Mouse (Mus musculus): ENCODE results near the gene Cdh13. TPM values are rescaled to one million over a fixed set of nuclear protein-coding genes. Genes with fewer than 3 reads are reported as not detected.

Gene Cdh13
- polyA plus RNA-seq, 1 experiment from 2014 or later: 198 TPM

GRCm38 (mm10) chr8:119020781-119021180, 737.2 kb downstream of the Cdh13 start:
- H3K4me2 ChIP-seq (ENCODE audit: low read depth, low read length): no peak overlapping the region
- H3K9ac ChIP-seq (replicated peaks; ENCODE audit: low read depth, low read length): no peak overlapping the region
- H3K4me1 ChIP-seq (ENCODE audit: control insufficient read depth, insufficient read depth, low read length): peaks cover 12% of the 10 kb centered on the region
- H3K36me3 ChIP-seq (ENCODE audit: control insufficient read depth, insufficient read depth, low read length): no peaks in the 10 kb centered on the region
- peak; percentile 74 for ATAC-seq (ENCODE audit: low read depth)
- no peaks in the 10 kb centered on the region for H3K9me3 ChIP-seq (ENCODE audit: control insufficient read depth, low read length)
- WGBS: 15% methylated on average over 11 of the region's 11 CpGs
- no peak overlapping the region for H3K4me3 ChIP-seq (ENCODE audit: low read depth, low read length)
- H3K27ac ChIP-seq (ENCODE audit: low read depth, low read length): peak overlapping the region; percentile 66
- H3K27me3 ChIP-seq (ENCODE audit: control insufficient read depth, insufficient read depth, low read length): no peaks in the 10 kb centered on the region

GRCm38 (mm10) chr8:119021478-119021877, 737.9 kb downstream of the Cdh13 start:
- Histone ChIP-seq H3K9ac (replicated peaks; ENCODE audit: low read depth, low read length) (no peak overlapping the region), H3K36me3 (ENCODE audit: control insufficient read depth, insufficient read depth, low read length) (no peaks in the 10 kb centered on the region), H3K27ac (ENCODE audit: low read depth, low read length) (peak overlapping the region; percentile 66), H3K4me3 (ENCODE audit: low read depth, low read length) (no peak overlapping the region), H3K27me3 (ENCODE audit: control insufficient read depth, insufficient read depth, low read length) (no peaks in the 10 kb centered on the region), H3K4me1 (ENCODE audit: control insufficient read depth, insufficient read depth, low read length) (peaks cover 12% of the 10 kb centered on the region), H3K9me3 (ENCODE audit: control insufficient read depth, low read length) (no peaks in the 10 kb centered on the region), H3K4me2 (ENCODE audit: low read depth, low read length) (no peak overlapping the region)
- WGBS: 76% methylated on average over 11 of the region's 11 CpGs
- no peak for ATAC-seq (ENCODE audit: low read depth)

GRCm38 (mm10) chr8:119022301-119022870, 738.9 kb downstream of the Cdh13 start:
- Histone ChIP-seq H3K9me3 (ENCODE audit: control insufficient read depth, low read length) (no peaks in the 10 kb centered on the region), H3K4me2 (ENCODE audit: low read depth, low read length) (no peak overlapping the region), H3K4me3 (ENCODE audit: low read depth, low read length) (no peak overlapping the region), H3K9ac (replicated peaks; ENCODE audit: low read depth, low read length) (no peak overlapping the region), H3K36me3 (ENCODE audit: control insufficient read depth, insufficient read depth, low read length) (no peaks in the 10 kb centered on the region), H3K27me3 (ENCODE audit: control insufficient read depth, insufficient read depth, low read length) (no peaks in the 10 kb centered on the region), H3K4me1 (ENCODE audit: control insufficient read depth, insufficient read depth, low read length) (peaks cover 12% of the 10 kb centered on the region), H3K27ac (ENCODE audit: low read depth, low read length) (peak overlapping the region; percentile 11; the same call in 1 of the 2 replicates)
- ATAC-seq (ENCODE audit: low read depth): no peak
- WGBS: 61% methylated on average over 9 of the region's 9 CpGs

GRCm38 (mm10) chr8:119033398-119033797, 749.9 kb downstream of the Cdh13 start:
- WGBS: 89% methylated on average over 11 of the region's 11 CpGs
- no peak overlapping the region for H3K27ac ChIP-seq (ENCODE audit: low read depth, low read length)
- H3K9ac ChIP-seq (replicated peaks; ENCODE audit: low read depth, low read length): no peak overlapping the region
- H3K4me3 ChIP-seq (ENCODE audit: low read depth, low read length): no peak overlapping the region
- H3K4me1 ChIP-seq (ENCODE audit: control insufficient read depth, insufficient read depth, low read length): no peaks in the 10 kb centered on the region
- no peaks in the 10 kb centered on the region for H3K9me3 ChIP-seq (ENCODE audit: control insufficient read depth, low read length)
- H3K27me3 ChIP-seq (ENCODE audit: control insufficient read depth, insufficient read depth, low read length): no peaks in the 10 kb centered on the region
- no peak overlapping the region for H3K4me2 ChIP-seq (ENCODE audit: low read depth, low read length)
- ATAC-seq (ENCODE audit: low read depth): no peak
- H3K36me3 ChIP-seq (ENCODE audit: control insufficient read depth, insufficient read depth, low read length): no peaks in the 10 kb centered on the region

GRCm38 (mm10) chr8:119034037-119034436, 750.5 kb downstream of the Cdh13 start:
- Histone ChIP-seq H3K27me3 (ENCODE audit: control insufficient read depth, insufficient read depth, low read length) (no peaks in the 10 kb centered on the region), H3K36me3 (ENCODE audit: control insufficient read depth, insufficient read depth, low read length) (no peaks in the 10 kb centered on the region), H3K4me3 (ENCODE audit: low read depth, low read length) (no peak overlapping the region), H3K9ac (replicated peaks; ENCODE audit: low read depth, low read length) (no peak overlapping the region), H3K4me2 (ENCODE audit: low read depth, low read length) (no peak overlapping the region), H3K27ac (ENCODE audit: low read depth, low read length) (no peak overlapping the region), H3K4me1 (ENCODE audit: control insufficient read depth, insufficient read depth, low read length) (no peaks in the 10 kb centered on the region), H3K9me3 (ENCODE audit: control insufficient read depth, low read length) (no peaks in the 10 kb centered on the region)
- ATAC-seq (ENCODE audit: low read depth): no peak
- WGBS: 91% methylated on average over 3 of the region's 3 CpGs

GRCm38 (mm10) chr8:119035126-119035525, 751.6 kb downstream of the Cdh13 start:
- 72% methylated on average over 7 of the region's 7 CpGs for WGBS
- no peak overlapping the region for H3K4me2 ChIP-seq (ENCODE audit: low read depth, low read length)
- no peak overlapping the region for H3K27ac ChIP-seq (ENCODE audit: low read depth, low read length)
- H3K9ac ChIP-seq (replicated peaks; ENCODE audit: low read depth, low read length): no peak overlapping the region
- no peak overlapping the region for H3K4me3 ChIP-seq (ENCODE audit: low read depth, low read length)
- H3K27me3 ChIP-seq (ENCODE audit: control insufficient read depth, insufficient read depth, low read length): no peaks in the 10 kb centered on the region
- H3K4me1 ChIP-seq (ENCODE audit: control insufficient read depth, insufficient read depth, low read length): no peaks in the 10 kb centered on the region
- no peaks in the 10 kb centered on the region for H3K9me3 ChIP-seq (ENCODE audit: control insufficient read depth, low read length)
- ATAC-seq (ENCODE audit: low read depth): no peak
- no peaks in the 10 kb centered on the region for H3K36me3 ChIP-seq (ENCODE audit: control insufficient read depth, insufficient read depth, low read length)

GRCm38 (mm10) chr8:119037571-119037970, 754.0 kb downstream of the Cdh13 start:
- no peak overlapping the region for H3K27ac ChIP-seq (ENCODE audit: low read depth, low read length)
- no peak overlapping the region for H3K9ac ChIP-seq (replicated peaks; ENCODE audit: low read depth, low read length)
- no peak overlapping the region for H3K4me2 ChIP-seq (ENCODE audit: low read depth, low read length)
- no peak overlapping the region for H3K4me3 ChIP-seq (ENCODE audit: low read depth, low read length)
- no peak for ATAC-seq (ENCODE audit: low read depth)
- WGBS: 88% methylated on average over 11 of the region's 11 CpGs
- H3K27me3 ChIP-seq (ENCODE audit: control insufficient read depth, insufficient read depth, low read length): no peaks in the 10 kb centered on the region
- H3K9me3 ChIP-seq (ENCODE audit: control insufficient read depth, low read length): no peaks in the 10 kb centered on the region
- no peaks in the 10 kb centered on the region for H3K36me3 ChIP-seq (ENCODE audit: control insufficient read depth, insufficient read depth, low read length)
- H3K4me1 ChIP-seq (ENCODE audit: control insufficient read depth, insufficient read depth, low read length): no peaks in the 10 kb centered on the region

- Histone ChIP-seq H3K36me3 (ENCODE audit: control insufficient read depth, insufficient read depth, low read length) (no peaks in the 10 kb centered on the region), H3K4me1 (ENCODE audit: control insufficient read depth, insufficient read depth, low read length) (no peaks in the 10 kb centered on the region), H3K4me2 (ENCODE audit: low read depth, low read length) (no peak overlapping the region), H3K4me3 (ENCODE audit: low read depth, low read length) (no peak overlapping the region), H3K27me3 (ENCODE audit: control insufficient read depth, insufficient read depth, low read length) (no peaks in the 10 kb centered on the region), H3K27ac (ENCODE audit: low read depth, low read length) (no peak overlapping the region), H3K9me3 (ENCODE audit: control insufficient read depth, low read length) (no peaks in the 10 kb centered on the region), H3K9ac (replicated peaks; ENCODE audit: low read depth, low read length) (no peak overlapping the region)
- no peak for ATAC-seq (ENCODE audit: low read depth)
- WGBS: 83% methylated on average over 2 of the region's 2 CpGs
Measured at GRCm38 (mm10) chr8:119039358-119039757, 755.8 kb downstream of the Cdh13 start.

GRCm38 (mm10) chr8:119057876-119058275, 774.3 kb downstream of the Cdh13 start:
- Histone ChIP-seq H3K4me3 (ENCODE audit: low read depth, low read length) (no peak overlapping the region), H3K36me3 (ENCODE audit: control insufficient read depth, insufficient read depth, low read length) (no peaks in the 10 kb centered on the region), H3K27me3 (ENCODE audit: control insufficient read depth, insufficient read depth, low read length) (no peaks in the 10 kb centered on the region), H3K9me3 (ENCODE audit: control insufficient read depth, low read length) (no peaks in the 10 kb centered on the region), H3K4me1 (ENCODE audit: control insufficient read depth, insufficient read depth, low read length) (0 out of 2 replicates have a peak, but pooled peaks cover 2% of the 10 kb centered on the region), H3K9ac (replicated peaks; ENCODE audit: low read depth, low read length) (no peak overlapping the region), H3K4me2 (ENCODE audit: low read depth, low read length) (no peak overlapping the region), H3K27ac (ENCODE audit: low read depth, low read length) (no peak overlapping the region)
- ATAC-seq (ENCODE audit: low read depth): no peak
- 83% methylated on average over 5 of the region's 5 CpGs for WGBS

All from neural tube, embryonic 14.5 days (tissue).